Mouse (Mus musculus) stomach, postnatal 0 days (tissue): ENCODE data around the gene Cpeb1. TPM values are rescaled to one million over a fixed set of nuclear protein-coding genes. Genes with fewer than 3 reads are reported as not detected.

Experiments
- ATAC-seq: fragments of 200-750 bp; cut with Nextera tagmentation; 2 replicates; pipeline ENCODE4 v1.8.0; 2017; ENCODE audit not compliant: low FRiP score, low TSS enrichment
- DNase-seq: peaks from one replicate; pipeline ENCODE4 v3.0.0-alpha.2; 2016; ENCODE audit warnings: low spot score
- H3K27ac ChIP-seq: fragments of 300-500 bp; sonication (generic); replicated peaks from 2 replicates; pipeline ENCODE4 v1.5.1; 2014; ENCODE audit warnings: mild to moderate bottlenecking, control low read depth
- H3K27me3 ChIP-seq: fragments of 300-500 bp; sonication (generic); 2 replicates; pipeline ENCODE4 v1.6.1; 2014; ENCODE audit warnings: low read length; ENCODE audit not compliant: control insufficient read depth, insufficient read depth
- H3K36me3 ChIP-seq: fragments of 300-500 bp; sonication (generic); 2 replicates; pipeline ENCODE4 v1.6.1; 2014; ENCODE audit warnings: low read length, mixed read lengths; ENCODE audit not compliant: control insufficient read depth, insufficient read depth
- H3K4me1 ChIP-seq: fragments of 300-500 bp; sonication (generic); replicated peaks from 2 replicates; pipeline ENCODE4 v1.6.1; 2014; ENCODE audit warnings: antibody characterized with exemption; ENCODE audit not compliant: control insufficient read depth, insufficient read depth
- H3K4me2 ChIP-seq: fragments of 300-500 bp; sonication (generic); replicated peaks from 2 replicates; pipeline ENCODE4 v1.6.1; 2014; ENCODE audit warnings: low read depth, mild to moderate bottlenecking, control low read depth, moderate library complexity
- H3K4me3 ChIP-seq: fragments of 300-500 bp; sonication (generic); 2 replicates; pipeline ENCODE4 v1.5.1; 2014; ENCODE audit warnings: low read depth, low read length, control low read depth
- H3K9ac ChIP-seq: fragments of 300-500 bp; sonication (generic); 2 replicates; pipeline ENCODE4 v1.6.1; 2014; ENCODE audit warnings: mild to moderate bottlenecking, low read length, control low read depth, mixed read lengths
- H3K9me3 ChIP-seq: fragments of 300-500 bp; sonication (generic); 2 replicates; pipeline ENCODE4 v1.6.1; 2016; ENCODE audit warnings: low read length; ENCODE audit not compliant: control insufficient read depth
- CTCF ChIP-seq: IDR thresholded peaks from 2 replicates; pipeline ENCODE4 v1.5.1; 2016; ENCODE audit warnings: antibody characterized with exemption, low read depth, mild to moderate bottlenecking, moderate library complexity
- EP300 ChIP-seq: optimal IDR thresholded peaks from 2 replicates; pipeline ENCODE3; 2016; ENCODE audit warnings: antibody characterized with exemption
- WGBS: fragments of 180-500 bp; shearing (Covaris S2); extraction: QIAGEN DNeasy Blood & Tissue Kit; methylation state at CpG from one replicate; pipeline ENCODE4 v1.1.7; 2014; 5-methylcytosine and 5-hydroxymethylcytosine counted together
- polyA plus RNA-seq: library from polyadenylated mRNA; unstranded; fragments of >200 nt; fragmentation: Nextera tagmentation; extraction: Ambion mirVana; gene quantifications from 2 replicates; pipeline ENCODE4 v1.2.1, GENCODE M21; 2015

Cpeb1 gene
- polyA plus RNA-seq, 1 experiment from 2014 or later: 1.2 TPM

- H3K9me3 ChIP-seq: no peaks in the 10 kb centered on the region
- H3K9ac ChIP-seq: no peak overlapping the region
- ATAC-seq (no peak), DNase-seq (no peak)
- H3K4me2 ChIP-seq: no peak overlapping the region
- H3K4me1 ChIP-seq: no peaks in the 10 kb centered on the region
- peaks cover 8% of the 10 kb centered on the region for H3K36me3 ChIP-seq
- H3K4me3 ChIP-seq: no peak overlapping the region
- 47% methylated on average over 3 of the region's 3 CpGs for WGBS
- peak; percentile 72 for TF ChIP-seq CTCF
- TF ChIP-seq EP300: no peak
- no peak overlapping the region for H3K27ac ChIP-seq
- no peaks in the 10 kb centered on the region for H3K27me3 ChIP-seq
Observed at GRCm38 (mm10) chr7:81341563-81341962, 113.7 kb downstream of the Cpeb1 start.

GRCm38 (mm10) chr7:81339783-81340182 is 115.5 kb downstream of the Cpeb1 start:
- WGBS: 77% methylated on average over 4 of the region's 4 CpGs
- Histone ChIP-seq H3K4me2 (no peak overlapping the region), H3K27me3 (no peaks in the 10 kb centered on the region), H3K36me3 (peaks cover 11% of the 10 kb centered on the region), H3K27ac (no peak overlapping the region), H3K4me3 (no peak overlapping the region), H3K9ac (no peak overlapping the region), H3K4me1 (no peaks in the 10 kb centered on the region), H3K9me3 (no peaks in the 10 kb centered on the region)
- peak; percentile 88 for ATAC-seq
- peak; percentile 93 for DNase-seq
- no peak for TF ChIP-seq EP300
- peak; percentile 91 for TF ChIP-seq CTCF

GRCm38 (mm10) chr7:81338522-81338873 is 116.8 kb downstream of the Cpeb1 start:
- H3K9ac ChIP-seq: no peak overlapping the region
- ATAC-seq (no peak), DNase-seq (no peak)
- H3K4me3 ChIP-seq: no peak overlapping the region
- H3K4me2 ChIP-seq: no peak overlapping the region
- H3K9me3 ChIP-seq: no peaks in the 10 kb centered on the region
- TF ChIP-seq EP300 (no peak), CTCF (no peak)
- 49% methylated on average over 3 of the region's 3 CpGs for WGBS
- H3K4me1 ChIP-seq: no peaks in the 10 kb centered on the region
- H3K27ac ChIP-seq: no peak overlapping the region
- no peaks in the 10 kb centered on the region for H3K27me3 ChIP-seq
- H3K36me3 ChIP-seq: peaks cover 11% of the 10 kb centered on the region

DNA sequence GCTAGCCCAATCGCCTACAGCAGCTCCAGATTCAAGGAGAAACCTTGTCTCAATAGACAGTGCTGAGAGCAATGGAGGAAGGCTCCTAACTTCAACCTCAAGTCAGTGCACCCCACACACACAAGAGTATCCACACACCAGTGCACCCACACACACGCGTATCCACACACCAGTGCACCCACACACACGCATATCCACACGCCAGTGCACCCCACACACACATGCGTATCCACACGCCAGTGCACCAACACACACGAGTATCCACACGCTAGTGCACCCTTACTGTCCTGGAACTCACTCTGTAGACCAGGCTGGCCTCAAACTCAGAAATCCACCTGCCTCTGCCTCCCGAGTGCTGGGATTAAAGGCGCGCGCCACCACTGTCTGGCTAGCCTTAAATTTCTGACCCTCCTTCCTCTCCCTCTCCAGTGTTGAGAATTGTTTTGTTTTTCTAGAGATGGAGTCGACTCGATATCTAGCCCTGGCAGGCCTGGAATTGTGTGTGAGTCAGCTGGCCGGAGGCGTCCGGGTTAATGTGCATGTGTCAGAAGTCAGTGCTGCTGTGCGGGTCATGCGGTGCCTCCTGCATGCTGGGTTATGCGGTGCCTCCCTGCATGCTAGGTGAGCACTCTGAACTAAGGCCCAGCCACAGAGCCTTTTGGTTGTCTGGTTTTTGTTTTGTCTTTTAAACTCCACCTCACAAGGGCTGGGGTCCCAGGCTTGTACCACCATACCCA is 117.3 kb downstream of the Cpeb1 start:
- H3K4me3 ChIP-seq: no peak overlapping the region
- peaks cover 10% of the 10 kb centered on the region for H3K36me3 ChIP-seq
- no peak overlapping the region for H3K9ac ChIP-seq
- no peak overlapping the region for H3K27ac ChIP-seq
- H3K27me3 ChIP-seq: no peaks in the 10 kb centered on the region
- no peak overlapping the region for H3K4me2 ChIP-seq
- ATAC-seq (no peak), DNase-seq (no peak)
- WGBS: 89% methylated on average over 21 of the region's 21 CpGs
- TF ChIP-seq CTCF (no peak), EP300 (no peak)
- no peaks in the 10 kb centered on the region for H3K4me1 ChIP-seq
- H3K9me3 ChIP-seq: no peaks in the 10 kb centered on the region

GRCm38 (mm10) chr7:81336432-81336786 is 118.9 kb downstream of the Cpeb1 start:
- Histone ChIP-seq H3K36me3 (peaks cover 9% of the 10 kb centered on the region), H3K27me3 (no peaks in the 10 kb centered on the region), H3K4me3 (no peak overlapping the region), H3K4me2 (no peak overlapping the region), H3K9me3 (no peaks in the 10 kb centered on the region), H3K27ac (peak overlapping the region; percentile 56; the same call in 1 of the 2 replicates), H3K9ac (no peak overlapping the region), H3K4me1 (no peaks in the 10 kb centered on the region)
- TF ChIP-seq CTCF (peak; percentile 74), EP300 (no peak)
- DNase-seq: peak; percentile 73
- 39% methylated on average over 8 of the region's 8 CpGs for WGBS
- no peak for ATAC-seq

- no peaks in the 10 kb centered on the region for H3K9me3 ChIP-seq
- H3K9ac ChIP-seq: no peak overlapping the region
- no peak for DNase-seq
- TF ChIP-seq EP300: no peak
- TF ChIP-seq CTCF: peak; percentile 30
- no peak overlapping the region for H3K4me3 ChIP-seq
- no peaks in the 10 kb centered on the region for H3K4me1 ChIP-seq
- H3K27me3 ChIP-seq: no peaks in the 10 kb centered on the region
- ATAC-seq: no peak
- WGBS: 88% methylated on average over 18 of the region's 18 CpGs
- H3K4me2 ChIP-seq: no peak overlapping the region
- H3K36me3 ChIP-seq: peaks cover 9% of the 10 kb centered on the region
- peak overlapping the region; percentile 56 for H3K27ac ChIP-seq
Observed at GRCm38 (mm10) chr7:81335705-81336431, 119.4 kb downstream of the Cpeb1 start.
